Mouse (Mus musculus) adipose tissue, adult 10 weeks (tissue): ENCODE results near the gene Sh2d3c. TPM values are rescaled to one million over a fixed set of nuclear protein-coding genes. Genes with fewer than 3 reads are reported as not detected.

Experiments
- polyA plus RNA-seq: library from polyadenylated mRNA; stranded (reverse); fragments of 350-450 nt; fragmentation: Illumina TruSeq; extraction: RNeasy Lipid Tissue Mini Kit (QIAGEN cat#74804); gene quantifications from one replicate; pipeline ENCODE4 v1.2.3, GENCODE M21; 2014; ENCODE audit warnings: low read depth, low replicate concordance

Sh2d3c gene
- 12.2 TPM for polyA plus RNA-seq

DNA sequence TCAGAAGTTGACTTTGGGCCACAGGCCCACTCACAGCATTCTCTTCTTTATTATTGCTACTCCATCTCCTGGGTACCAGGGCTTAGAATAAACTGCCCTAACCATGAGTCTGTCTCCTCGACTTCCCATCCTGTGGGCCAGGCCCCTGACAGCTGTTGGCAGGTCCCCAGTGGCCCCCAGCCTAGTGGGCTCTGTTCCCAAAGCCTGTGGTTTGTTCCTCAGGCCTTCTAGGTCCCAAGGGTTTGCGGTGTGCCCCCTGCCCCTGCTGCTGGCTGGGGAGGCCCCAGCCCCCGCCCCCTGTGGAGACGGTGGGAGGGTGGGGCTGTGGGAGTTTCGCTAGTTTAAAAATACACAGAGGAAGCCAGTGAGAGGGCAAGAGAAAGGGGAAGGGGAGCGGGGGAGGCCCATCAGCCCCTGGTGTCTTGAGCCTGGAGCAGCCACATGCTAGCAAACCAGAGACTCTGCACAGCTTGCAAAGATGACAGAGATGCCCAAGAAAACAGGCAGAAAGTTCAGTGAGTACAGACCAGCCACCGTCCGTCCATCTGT lies at the start of gene Sh2d3c:
Gene Sh2d3c (plus strand): TSS at position 375 of the 549 bp plus-strand sequence.

DNA sequence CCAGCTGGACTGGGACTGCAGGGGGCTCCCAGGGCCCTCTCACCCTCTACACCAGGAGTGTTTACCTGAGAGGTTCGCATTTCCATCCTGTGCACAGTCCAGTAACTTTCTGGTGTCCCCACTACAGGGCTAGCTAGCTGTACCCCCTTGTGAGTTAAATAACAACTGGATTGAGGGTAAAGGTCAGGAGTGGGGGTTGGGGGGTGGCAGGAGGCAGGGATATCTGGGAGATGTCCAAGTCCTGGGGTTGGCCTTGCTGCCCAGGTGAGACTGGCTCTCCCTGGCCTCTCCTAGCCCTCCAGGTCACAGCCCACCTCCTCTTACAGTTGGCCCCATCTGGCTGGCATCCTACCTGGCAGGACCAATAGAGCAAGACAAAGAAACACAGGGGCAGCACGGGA lies 16.8 kb upstream of the Sh2d3c start, which contains the start of gene Fpgs:
Gene Fpgs (minus strand): TSS at position 125 of the 401 bp plus-strand sequence.

DNA sequence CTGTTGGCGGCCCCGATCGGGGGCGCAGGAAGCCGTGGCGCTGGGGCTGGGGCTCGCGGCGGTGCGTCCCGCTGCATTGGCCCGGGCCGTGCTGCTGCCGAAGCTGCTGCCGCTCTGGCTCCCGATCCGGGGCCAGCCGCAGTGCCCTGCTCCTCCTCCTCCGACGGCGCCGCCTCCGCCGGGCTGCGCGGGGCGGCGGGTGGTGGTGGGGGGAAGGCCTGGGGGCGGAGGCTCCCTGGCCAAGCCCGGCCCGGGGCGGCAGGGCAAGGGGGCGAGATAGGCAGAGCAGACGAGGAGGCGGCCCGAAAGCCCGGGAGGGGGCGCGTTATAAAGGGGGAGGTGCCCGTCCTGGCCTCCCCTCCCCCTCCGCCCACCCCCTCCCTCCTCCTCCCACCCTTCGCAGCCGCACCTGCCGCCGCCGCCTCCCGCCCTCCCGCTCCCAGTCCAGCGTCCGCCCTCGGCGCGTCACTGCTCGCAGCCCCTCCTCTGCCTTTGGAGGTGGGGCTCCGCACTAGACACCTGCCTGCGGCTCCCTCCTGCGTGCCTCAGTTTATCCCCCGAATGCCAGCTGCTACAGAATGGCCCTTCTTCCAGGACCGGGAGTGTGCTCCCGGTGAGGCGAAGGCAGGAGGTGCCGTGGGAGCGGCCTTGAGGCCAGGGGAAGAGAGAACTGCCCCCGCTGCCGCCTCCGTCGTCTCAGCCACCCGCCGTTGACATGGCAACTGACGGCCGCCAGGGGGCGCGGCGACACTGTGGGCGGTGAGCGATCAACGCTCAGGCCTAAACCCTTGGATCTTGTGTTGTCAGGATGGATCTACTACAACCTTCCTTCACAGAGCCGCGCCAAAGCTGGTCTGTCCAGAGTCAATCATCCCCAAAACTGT lies 7.7 kb upstream of the Sh2d3c start, which contains the start of gene Cdk9:
Gene Cdk9 (minus strand): TSS at position 143 of the 884 bp plus-strand sequence.

DNA sequence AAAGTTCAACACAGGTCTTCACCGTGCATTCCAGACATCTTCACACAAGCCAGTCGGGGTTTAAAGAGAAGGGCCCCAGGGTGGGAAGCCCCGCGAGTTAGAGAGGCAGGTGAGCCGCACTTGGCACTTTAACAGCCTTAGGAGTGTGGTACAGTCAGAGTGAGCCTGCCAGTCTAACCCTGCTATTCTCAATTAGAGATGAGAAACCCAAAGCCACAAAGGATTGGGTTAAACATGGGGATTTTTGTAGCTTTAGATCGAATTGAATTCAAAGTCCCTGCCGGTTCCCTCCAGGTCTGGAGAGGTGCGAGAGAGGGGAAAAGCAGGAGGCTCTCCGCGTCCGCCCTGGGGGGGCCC lies 20.0 kb downstream of the Sh2d3c start, which contains the start of gene 6330409D20Rik:
Gene 6330409D20Rik (minus strand): TSS at position 101 of the 357 bp plus-strand sequence.

DNA sequence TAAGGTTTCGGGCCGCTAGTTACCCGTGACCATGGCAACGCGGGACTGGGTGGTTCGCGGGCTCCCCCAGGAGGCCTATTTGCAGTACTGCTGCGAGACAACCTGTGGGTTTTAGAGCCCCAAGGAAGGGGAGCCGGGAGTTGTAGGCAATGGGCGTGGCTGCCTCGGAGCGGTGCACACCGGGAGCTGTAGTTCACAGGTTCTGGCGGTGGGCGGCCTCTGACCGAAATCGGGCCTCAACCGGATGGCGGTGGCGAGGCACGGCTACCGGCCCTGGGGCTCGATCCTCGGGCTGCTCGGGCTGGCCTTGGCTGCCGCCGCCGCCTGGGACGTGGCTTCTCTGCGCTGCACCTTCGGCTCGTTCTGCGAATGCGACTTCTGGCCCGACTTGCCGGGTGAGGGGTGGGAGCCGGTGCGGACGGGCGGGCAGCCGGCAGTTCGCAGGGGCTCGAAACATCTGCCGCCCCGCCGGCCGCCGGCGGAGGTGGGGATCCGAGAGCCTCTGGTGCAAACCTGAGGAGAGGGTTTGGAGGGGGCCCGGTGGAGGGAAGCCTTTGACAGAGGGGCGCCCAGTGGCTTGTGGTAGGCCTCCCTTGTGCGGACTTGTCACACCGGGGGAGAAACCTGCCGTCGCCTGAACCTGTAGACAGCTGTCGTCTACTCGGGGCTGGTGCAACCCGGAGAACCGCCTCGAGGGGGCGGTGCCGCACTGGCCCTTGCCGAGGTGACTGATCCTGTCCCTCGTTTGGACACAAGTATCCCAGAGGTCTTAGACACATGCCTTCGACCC lies 36.4 kb downstream of the Sh2d3c start, which contains the start of gene Tor2a:
Gene Tor2a (plus strand): TSS at position 179 of the 790 bp plus-strand sequence.

DNA sequence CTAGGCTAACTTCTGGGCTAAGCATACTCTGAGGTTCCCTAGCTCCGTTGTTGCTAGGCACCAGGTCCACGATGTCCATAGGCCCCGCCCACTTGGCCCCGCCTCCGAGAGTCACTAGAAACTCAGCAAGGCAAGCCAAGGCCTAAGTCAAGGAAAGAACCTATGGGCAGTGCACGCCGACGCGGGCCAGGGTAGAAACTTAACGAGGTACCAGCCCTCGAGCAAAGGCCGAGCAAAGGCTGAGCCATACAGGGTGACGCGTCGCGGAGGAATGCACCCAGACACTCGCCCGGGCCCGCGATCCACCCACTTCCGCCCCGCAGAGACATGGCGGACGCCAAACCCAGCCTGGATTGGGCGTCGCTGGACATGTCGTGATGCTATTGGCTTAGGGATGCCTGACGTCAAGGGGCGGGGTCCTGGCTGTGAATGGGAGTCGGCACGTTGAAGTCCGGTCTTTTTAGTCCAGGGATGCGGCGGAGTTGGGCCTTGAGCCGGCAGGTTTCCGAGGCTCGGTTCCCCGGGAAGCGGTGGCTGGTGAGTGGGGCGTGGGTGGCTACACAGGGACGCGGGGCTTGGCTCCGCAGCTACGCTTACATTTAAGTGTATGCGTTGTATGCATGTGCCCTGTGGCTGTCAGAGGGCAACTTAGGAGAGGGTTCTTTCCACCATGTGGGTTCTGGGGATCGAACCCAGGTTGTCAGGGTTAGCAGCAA lies 54.7 kb downstream of the Sh2d3c start, which contains the start of the genes Ttc16 and Ptrh1:
Gene Ttc16 (minus strand): TSS at position 275 of the 716 bp plus-strand sequence.
Gene Ptrh1 (plus strand): TSS at position 428 of the 716 bp plus-strand sequence.

DNA sequence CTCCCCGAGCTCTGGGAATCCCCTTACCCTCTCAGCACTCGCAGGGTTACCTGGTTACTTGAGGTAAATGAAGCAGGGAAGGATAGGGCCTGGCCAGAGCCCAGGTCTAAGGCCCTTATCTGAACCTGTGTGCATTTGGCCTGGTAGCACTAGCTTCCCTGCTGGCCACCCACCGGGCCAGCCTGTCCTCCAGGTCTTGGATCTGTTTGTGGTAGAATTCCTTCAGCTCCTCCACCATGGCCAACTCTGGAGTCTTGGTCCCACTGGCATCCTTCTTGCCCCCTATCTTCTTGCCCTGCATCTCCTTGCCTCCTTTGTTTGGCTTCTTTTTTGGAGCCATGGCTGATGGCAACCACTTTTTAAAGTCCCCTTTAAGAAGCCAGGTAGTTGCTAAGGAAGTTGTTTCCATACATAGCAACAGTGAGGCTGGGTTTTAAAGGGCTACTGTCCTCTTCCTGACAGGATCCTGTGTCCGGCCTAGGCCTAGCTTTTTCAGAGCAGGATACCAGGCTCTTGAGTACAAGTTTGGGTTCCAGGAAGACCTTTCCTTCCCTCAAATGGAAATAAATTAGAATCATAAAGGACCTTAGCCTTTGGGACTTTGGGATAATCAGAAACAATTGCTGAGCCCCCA lies 63.3 kb downstream of the Sh2d3c start, which contains the start of gene Cfap157:
Gene Cfap157 (minus strand): TSS at position 381 of the 634 bp plus-strand sequence.

Other genes with a start within 250 kb of the Sh2d3c start
- gene Fam102a, start 185.7 kb upstream of the Sh2d3c start, polyA plus RNA-seq = 29.4 TPM
- gene Dpm2, start 150.2 kb upstream of the Sh2d3c start, polyA plus RNA-seq = 87.5 TPM
- gene Pip5kl1, start 146.3 kb upstream of the Sh2d3c start, polyA plus RNA-seq = not detected
- not detected for gene 9430097D07Rik, start 145.4 kb upstream of the Sh2d3c start, polyA plus RNA-seq
- gene St6galnac4, start 134.0 kb upstream of the Sh2d3c start, polyA plus RNA-seq = 28.3 TPM
- 24.1 TPM for gene St6galnac6, start 121.3 kb upstream of the Sh2d3c start, polyA plus RNA-seq
- 38.9 TPM for gene Ak1, start 99.3 kb upstream of the Sh2d3c start, polyA plus RNA-seq
- gene Eng, start 74.5 kb upstream of the Sh2d3c start, polyA plus RNA-seq = 49.7 TPM
- gene Fpgs, start 16.9 kb upstream of the Sh2d3c start, polyA plus RNA-seq = 50.8 TPM
- gene Cdk9, start 8.0 kb upstream of the Sh2d3c start, polyA plus RNA-seq = 63.0 TPM
- gene 6330409D20Rik, start 20.0 kb downstream of the Sh2d3c start, polyA plus RNA-seq = not detected
- 40.9 TPM for gene Tor2a, start 36.2 kb downstream of the Sh2d3c start, polyA plus RNA-seq
- gene Ttc16, start 54.6 kb downstream of the Sh2d3c start, polyA plus RNA-seq = 4.4 TPM
- 5.0 TPM for gene Ptrh1, start 54.7 kb downstream of the Sh2d3c start, polyA plus RNA-seq
- 3.0 TPM for gene Cfap157, start 63.4 kb downstream of the Sh2d3c start, polyA plus RNA-seq
- 9.1 TPM for gene Stxbp1, start 126.2 kb downstream of the Sh2d3c start, polyA plus RNA-seq
- 43.8 TPM for gene Fam129b, start 155.1 kb downstream of the Sh2d3c start, polyA plus RNA-seq
- 796 TPM for gene Rpl12, start 240.5 kb downstream of the Sh2d3c start, polyA plus RNA-seq
- 13.7 TPM for gene Lrsam1, start 240.6 kb downstream of the Sh2d3c start, polyA plus RNA-seq